Mouse (Mus musculus): ENCODE measurements around the gene Syt14. TPM values are rescaled to one million over a fixed set of nuclear protein-coding genes. Genes with fewer than 3 reads are reported as not detected.

Gene Syt14
- 0.82 and 0.86 TPM in 2 replicates for polyA plus RNA-seq (2012; rRNA removed)

GRCm38 (mm10) chr1:193035371-193036238, at the start of gene Syt14:
Gene Syt14, minus strand, starts transcription at chr1:193035775.

DNA sequence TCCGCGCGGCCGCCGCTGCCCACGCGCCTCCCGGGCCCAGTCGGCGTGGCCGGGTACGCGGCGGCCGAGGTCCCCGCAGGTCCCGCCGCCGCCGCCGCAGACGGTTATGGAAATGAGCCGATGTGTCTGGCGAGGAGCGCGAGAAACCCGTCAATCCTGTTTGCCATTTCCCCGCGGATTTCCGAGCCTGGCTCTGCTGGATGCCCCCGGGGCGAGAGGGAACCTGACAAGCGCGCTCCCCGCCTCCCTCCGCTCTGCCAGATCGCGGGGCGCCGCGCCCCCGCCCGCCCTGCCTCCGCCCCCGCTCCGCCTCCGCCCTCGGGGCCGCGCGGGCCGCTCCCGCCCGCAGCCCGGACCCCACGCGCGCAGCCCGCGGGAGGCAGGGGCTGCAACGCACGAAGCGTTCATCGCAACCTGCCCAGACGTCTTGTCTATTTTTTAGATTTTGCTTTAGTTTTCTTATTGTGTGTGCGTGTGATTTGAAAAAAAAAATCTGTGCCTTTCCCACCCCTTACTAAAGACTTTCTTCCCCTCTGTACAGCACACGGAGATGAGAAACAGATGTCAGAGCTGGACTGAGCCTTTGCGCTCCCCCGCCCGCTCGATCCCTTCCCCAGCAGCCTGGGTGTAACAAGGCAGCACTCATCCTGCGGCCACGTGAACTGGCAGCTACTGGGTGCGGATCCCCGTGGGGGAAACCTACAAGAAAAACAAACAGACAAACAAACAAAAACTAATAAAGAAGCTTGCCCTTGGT, 179.9 kb downstream of the Syt14 start, which contains the start of gene Sertad4:
TSS of gene Sertad4 (minus strand) at position 283 of the 757 bp plus-strand sequence.

Other genes with a start within 250 kb of the Syt14 start
- 9.2 and 12.9 TPM in 2 replicates for gene Sertad4, start 180.0 kb downstream of the Syt14 start, polyA plus RNA-seq (2012; rRNA removed)
- gene Diexf, start 94.5 kb upstream of the Syt14 start, polyA plus RNA-seq (2012; rRNA removed) = 17.7 and 21.5 TPM in 2 replicates
- gene Irf6, start 117.3 kb upstream of the Syt14 start, polyA plus RNA-seq (2012; rRNA removed) = 34.5 and 40.2 TPM in 2 replicates
- gene A130010J15Rik, start 132.3 kb upstream of the Syt14 start, polyA plus RNA-seq (2012; rRNA removed) = 2.8 and 3.5 TPM in 2 replicates
- 0.74 and 1.0 TPM in 2 replicates for gene Traf3ip3, start 165.9 kb upstream of the Syt14 start, polyA plus RNA-seq (2012; rRNA removed)
- 3.4 and 5.9 TPM in 2 replicates for gene Lamb3, start 171.9 kb upstream of the Syt14 start, polyA plus RNA-seq (2012; rRNA removed)
- 7.1 and 10.1 TPM in 2 replicates for gene Hsd11b1, start 228.3 kb upstream of the Syt14 start, polyA plus RNA-seq (2012; rRNA removed)
- 156 and 212 TPM in 2 replicates for gene G0s2, start 237.4 kb upstream of the Syt14 start, polyA plus RNA-seq (2012; rRNA removed)

Measured in ovary, adult 2 months (tissue).